Mouse (Mus musculus): ENCODE measurements around the gene Spata13. TPM values are rescaled to one million over a fixed set of nuclear protein-coding genes. Genes with fewer than 3 reads are reported as not detected.
A peak's percentile ranks its signal among the peaks of the same experiment; 100 is the strongest.

Spata13 gene
- polyA plus RNA-seq, 1 experiment from 2014 or later = 16.1 TPM

DNA sequence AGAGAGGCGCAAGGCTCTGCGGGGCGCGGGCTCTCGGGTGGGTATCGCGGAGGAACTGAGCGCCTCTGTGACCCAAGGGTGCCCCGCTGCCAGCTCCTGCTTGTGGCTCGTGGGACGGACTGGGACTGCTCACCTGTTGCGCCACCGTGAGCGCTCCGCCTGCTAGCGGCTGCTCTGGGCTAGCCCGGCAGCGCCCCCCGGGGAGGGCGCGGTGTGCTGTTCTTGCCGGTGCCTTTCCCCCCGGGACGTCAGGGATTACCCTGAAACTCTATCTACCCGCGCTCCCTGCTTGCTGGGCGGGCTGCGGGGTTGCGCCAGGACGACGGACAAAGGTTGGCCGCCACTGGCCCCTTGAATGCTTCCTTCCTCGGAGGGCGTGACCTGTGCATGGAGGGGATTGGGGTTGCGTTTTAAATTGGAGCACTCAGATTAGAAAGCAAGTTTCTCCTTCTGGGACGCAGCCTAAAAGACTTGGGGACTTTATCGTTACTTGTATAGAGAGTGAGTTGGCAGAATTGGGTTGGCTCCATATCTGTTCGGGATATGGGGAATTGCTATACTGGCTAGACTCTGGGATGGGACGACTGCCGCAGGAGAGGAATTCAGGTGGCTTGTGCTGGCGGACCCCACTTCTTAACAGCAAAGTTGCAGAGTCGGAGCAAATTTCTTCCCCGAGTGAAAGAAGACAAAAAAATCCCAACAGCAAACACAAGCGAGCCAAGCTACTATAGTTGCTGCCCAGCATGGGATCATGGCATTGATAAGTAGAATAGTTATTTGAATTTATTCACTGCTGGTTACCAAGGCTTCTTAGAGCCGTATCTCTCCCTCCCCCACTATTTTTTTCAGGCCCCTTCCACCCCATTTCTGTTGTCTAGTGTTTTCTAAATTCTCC lies 1.3 kb downstream of the Spata13 start:
- ATAC-seq (replicated peaks; ENCODE audit: low FRiP score) (peak; percentile 61), DNase-seq (ENCODE audit: low spot score) (no peak)
- H3K27ac ChIP-seq (ENCODE audit: low read depth, low read length) = peak overlapping the region; percentile 79
- WGBS = under 1% methylated on average over 44 of the region's 45 CpGs
- H3K27me3 ChIP-seq (replicated peaks; ENCODE audit: control insufficient read depth, insufficient read depth, low read length) = peaks cover 7% of the 10 kb centered on the region; the same call in 1 of the 2 replicates
- no peaks in the 10 kb centered on the region; the same call in 1 of the 2 replicates for H3K36me3 ChIP-seq (ENCODE audit: control insufficient read depth, insufficient read depth, low read length)
- peak overlapping the region; percentile 72 for H3K9ac ChIP-seq (ENCODE audit: low read depth, low read length)
- H3K4me3 ChIP-seq (ENCODE audit: low read depth, low read length) = peak overlapping the region; percentile 76
- no peaks in the 10 kb centered on the region for H3K9me3 ChIP-seq (ENCODE audit: control insufficient read depth, low read length)
- peak overlapping the region; percentile 96 for H3K4me2 ChIP-seq
- H3K4me1 ChIP-seq (replicated peaks; ENCODE audit: control insufficient read depth, insufficient read depth, low read length) = peaks cover 4% of the 10 kb centered on the region

DNA sequence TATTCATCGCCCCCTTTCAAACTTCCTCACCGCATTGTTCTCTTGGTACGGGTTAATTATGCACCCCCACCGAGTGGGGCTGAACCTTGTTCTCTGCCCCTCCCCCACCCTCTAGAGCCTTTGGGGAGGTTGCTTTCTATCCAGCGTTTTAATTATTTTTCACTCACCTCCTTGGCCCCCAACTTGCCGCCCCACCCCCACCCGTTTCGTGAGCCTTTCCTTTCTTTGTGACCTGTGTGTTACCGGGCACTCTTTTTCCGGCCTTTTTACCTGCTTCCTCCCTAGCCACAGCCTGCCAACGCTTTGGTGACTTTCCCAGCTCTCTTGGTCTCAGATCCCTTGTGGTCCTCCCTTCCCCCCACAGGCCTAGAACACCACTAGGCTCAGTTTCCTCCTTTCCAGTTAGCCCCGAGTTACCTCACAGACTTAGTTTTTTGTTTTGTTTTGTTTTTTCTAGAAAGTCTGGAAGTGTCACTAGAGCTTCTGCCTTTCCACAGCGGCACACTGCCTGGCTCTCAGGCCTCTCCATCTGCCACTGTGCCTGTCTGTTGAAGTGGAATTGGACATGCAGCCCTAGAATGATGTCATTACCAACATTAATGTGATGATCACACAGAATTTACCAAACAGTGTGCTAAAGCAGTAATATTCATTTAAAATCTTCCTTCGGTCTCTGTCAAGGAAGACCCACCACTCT lies 2.3 kb downstream of the Spata13 start:
- Histone ChIP-seq H3K27me3 (replicated peaks; ENCODE audit: control insufficient read depth, insufficient read depth, low read length) (peaks cover 7% of the 10 kb centered on the region; the same call in 1 of the 2 replicates), H3K4me3 (ENCODE audit: low read depth, low read length) (peak overlapping the region; percentile 76), H3K4me1 (replicated peaks; ENCODE audit: control insufficient read depth, insufficient read depth, low read length) (peaks cover 4% of the 10 kb centered on the region), H3K36me3 (ENCODE audit: control insufficient read depth, insufficient read depth, low read length) (no peaks in the 10 kb centered on the region; the same call in 1 of the 2 replicates), H3K9me3 (ENCODE audit: control insufficient read depth, low read length) (no peaks in the 10 kb centered on the region), H3K4me2 (peak overlapping the region; percentile 96), H3K27ac (ENCODE audit: low read depth, low read length) (peak overlapping the region; percentile 22; the same call in 1 of the 2 replicates), H3K9ac (ENCODE audit: low read depth, low read length) (peak overlapping the region; percentile 72)
- ATAC-seq (replicated peaks; ENCODE audit: low FRiP score) (no peak), DNase-seq (ENCODE audit: low spot score) (no peak)
- WGBS = 13% methylated on average over 14 of the region's 14 CpGs

DNA sequence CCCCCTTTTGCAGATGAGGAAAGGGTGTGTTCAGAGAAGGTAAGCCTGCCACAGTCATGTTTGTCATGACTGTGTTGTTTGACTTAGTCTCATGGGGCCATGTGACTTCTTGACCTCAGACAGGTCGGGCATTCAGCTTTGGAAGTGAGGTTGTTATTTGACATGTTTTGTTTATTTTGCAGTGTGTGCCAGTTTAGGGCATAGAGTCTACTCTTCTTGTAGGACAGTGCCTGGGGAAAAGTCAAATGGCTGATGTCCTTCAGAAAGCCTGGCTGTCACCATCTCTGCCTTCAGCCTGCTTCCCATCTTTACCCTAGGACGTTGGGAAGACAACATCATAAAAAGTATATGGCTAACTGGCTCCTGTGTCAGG lies 2.8 kb downstream of the Spata13 start:
- H3K27ac ChIP-seq (ENCODE audit: low read depth, low read length) = peak overlapping the region; percentile 21; the same call in 1 of the 2 replicates

GRCm38 (mm10) chr14:60636996-60637395 lies 3.2 kb downstream of the Spata13 start:
- Histone ChIP-seq H3K36me3 (ENCODE audit: control insufficient read depth, insufficient read depth, low read length) (no peaks in the 10 kb centered on the region; the same call in 1 of the 2 replicates), H3K27me3 (replicated peaks; ENCODE audit: control insufficient read depth, insufficient read depth, low read length) (peaks cover 3% of the 10 kb centered on the region; the same call in 1 of the 2 replicates), H3K4me3 (ENCODE audit: low read depth, low read length) (no peak overlapping the region), H3K27ac (ENCODE audit: low read depth, low read length) (no peak overlapping the region), H3K4me1 (replicated peaks; ENCODE audit: control insufficient read depth, insufficient read depth, low read length) (peaks cover 4% of the 10 kb centered on the region), H3K9ac (ENCODE audit: low read depth, low read length) (no peak overlapping the region), H3K9me3 (ENCODE audit: control insufficient read depth, low read length) (no peaks in the 10 kb centered on the region), H3K4me2 (0 out of 2 replicates have a peak overlapping the region, but pooled peaks have one; percentile 96)
- 83% methylated on average over 9 of the region's 9 CpGs for WGBS
- ATAC-seq (replicated peaks; ENCODE audit: low FRiP score) (no peak), DNase-seq (ENCODE audit: low spot score) (no peak)

More for the DNA sequence above, 2.8 kb downstream of the Spata13 start:
- Histone ChIP-seq H3K4me2 (peak overlapping the region; percentile 96), H3K36me3 (ENCODE audit: control insufficient read depth, insufficient read depth, low read length) (no peaks in the 10 kb centered on the region; the same call in 1 of the 2 replicates), H3K4me1 (replicated peaks; ENCODE audit: control insufficient read depth, insufficient read depth, low read length) (peaks cover 4% of the 10 kb centered on the region), H3K9ac (ENCODE audit: low read depth, low read length) (no peak overlapping the region), H3K27me3 (replicated peaks; ENCODE audit: control insufficient read depth, insufficient read depth, low read length) (peaks cover 4% of the 10 kb centered on the region; the same call in 1 of the 2 replicates), H3K4me3 (ENCODE audit: low read depth, low read length) (no peak overlapping the region), H3K9me3 (ENCODE audit: control insufficient read depth, low read length) (no peaks in the 10 kb centered on the region)
- ATAC-seq (replicated peaks; ENCODE audit: low FRiP score) (no peak), DNase-seq (ENCODE audit: low spot score) (no peak)
- 45% methylated on average over 2 of the region's 2 CpGs for WGBS

GRCm38 (mm10) chr14:60638159-60638558 lies 4.4 kb downstream of the Spata13 start:
- WGBS = 64% methylated on average over 8 of the region's 8 CpGs

GRCm38 (mm10) chr14:60639195-60639594 lies 5.4 kb downstream of the Spata13 start:
- H3K4me3 ChIP-seq (ENCODE audit: low read depth, low read length) = no peak overlapping the region
- WGBS = 77% methylated on average over 9 of the region's 9 CpGs
- no peak overlapping the region for H3K27ac ChIP-seq (ENCODE audit: low read depth, low read length)
- no peak overlapping the region for H3K4me2 ChIP-seq
- H3K4me1 ChIP-seq (replicated peaks; ENCODE audit: control insufficient read depth, insufficient read depth, low read length) = peaks cover 4% of the 10 kb centered on the region
- H3K9me3 ChIP-seq (ENCODE audit: control insufficient read depth, low read length) = no peaks in the 10 kb centered on the region
- no peak overlapping the region for H3K9ac ChIP-seq (ENCODE audit: low read depth, low read length)
- DNase-seq (ENCODE audit: low spot score) (no peak), ATAC-seq (replicated peaks; ENCODE audit: low FRiP score) (no peak)
- no peaks in the 10 kb centered on the region; the same call in 1 of the 2 replicates for H3K36me3 ChIP-seq (ENCODE audit: control insufficient read depth, insufficient read depth, low read length)
- no peaks in the 10 kb centered on the region for H3K27me3 ChIP-seq (replicated peaks; ENCODE audit: control insufficient read depth, insufficient read depth, low read length)

More at GRCm38 (mm10) chr14:60638159-60638558, 4.4 kb downstream of the Spata13 start:
- DNase-seq (ENCODE audit: low spot score) (no peak), ATAC-seq (replicated peaks; ENCODE audit: low FRiP score) (no peak)
- H3K27ac ChIP-seq (ENCODE audit: low read depth, low read length) = no peak overlapping the region
- H3K4me2 ChIP-seq = no peak overlapping the region
- peaks cover under 1% of the 10 kb centered on the region; the same call in 1 of the 2 replicates for H3K27me3 ChIP-seq (replicated peaks; ENCODE audit: control insufficient read depth, insufficient read depth, low read length)
- H3K4me3 ChIP-seq (ENCODE audit: low read depth, low read length) = no peak overlapping the region
- H3K9me3 ChIP-seq (ENCODE audit: control insufficient read depth, low read length) = no peaks in the 10 kb centered on the region
- peaks cover 4% of the 10 kb centered on the region for H3K4me1 ChIP-seq (replicated peaks; ENCODE audit: control insufficient read depth, insufficient read depth, low read length)
- H3K9ac ChIP-seq (ENCODE audit: low read depth, low read length) = no peak overlapping the region
- no peaks in the 10 kb centered on the region; the same call in 1 of the 2 replicates for H3K36me3 ChIP-seq (ENCODE audit: control insufficient read depth, insufficient read depth, low read length)

- H3K4me2 ChIP-seq = no peak overlapping the region
- no peaks in the 10 kb centered on the region for H3K27me3 ChIP-seq (replicated peaks; ENCODE audit: control insufficient read depth, insufficient read depth, low read length)
- H3K4me3 ChIP-seq (ENCODE audit: low read depth, low read length) = no peak overlapping the region
- WGBS = 84% methylated on average over 6 of the region's 6 CpGs
- H3K36me3 ChIP-seq (ENCODE audit: control insufficient read depth, insufficient read depth, low read length) = no peaks in the 10 kb centered on the region; the same call in 1 of the 2 replicates
- ATAC-seq (replicated peaks; ENCODE audit: low FRiP score) (no peak), DNase-seq (ENCODE audit: low spot score) (no peak)
- H3K27ac ChIP-seq (ENCODE audit: low read depth, low read length) = no peak overlapping the region
- peaks cover 4% of the 10 kb centered on the region for H3K4me1 ChIP-seq (replicated peaks; ENCODE audit: control insufficient read depth, insufficient read depth, low read length)
- H3K9me3 ChIP-seq (ENCODE audit: control insufficient read depth, low read length) = no peaks in the 10 kb centered on the region
- no peak overlapping the region for H3K9ac ChIP-seq (ENCODE audit: low read depth, low read length)
Measured at GRCm38 (mm10) chr14:60641120-60641519, 7.3 kb downstream of the Spata13 start.

DNA sequence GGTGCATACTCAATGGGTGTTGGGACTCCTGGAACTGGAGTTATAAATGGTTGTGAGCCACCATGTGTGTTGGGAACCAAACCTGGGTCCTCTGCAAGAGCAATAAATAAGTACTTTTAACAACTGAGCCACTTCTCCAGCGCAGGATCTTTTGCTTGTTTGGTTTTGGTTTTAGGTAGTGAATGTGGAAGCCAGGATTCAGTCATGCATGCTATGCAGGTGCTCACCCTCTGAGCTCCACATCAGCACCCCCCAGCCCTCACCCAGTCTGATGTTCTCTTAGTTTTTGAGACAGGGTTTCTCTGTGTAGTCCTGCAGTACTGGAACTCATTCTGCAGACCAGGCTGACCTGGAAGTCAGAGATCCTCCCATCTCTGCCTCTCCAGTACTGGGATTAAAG lies 8.3 kb downstream of the Spata13 start:
- no peak for DNase-seq (ENCODE audit: low spot score)
- no peaks in the 10 kb centered on the region; the same call in none of the 2 replicates for H3K4me1 ChIP-seq (replicated peaks; ENCODE audit: control insufficient read depth, insufficient read depth, low read length)
- H3K4me3 ChIP-seq (ENCODE audit: low read depth, low read length) = no peak overlapping the region
- no peak for ATAC-seq (replicated peaks; ENCODE audit: low FRiP score)
- no peak overlapping the region for H3K4me2 ChIP-seq
- no peak overlapping the region for H3K9ac ChIP-seq (ENCODE audit: low read depth, low read length)
- no peaks in the 10 kb centered on the region for H3K36me3 ChIP-seq (ENCODE audit: control insufficient read depth, insufficient read depth, low read length)
- no peaks in the 10 kb centered on the region for H3K9me3 ChIP-seq (ENCODE audit: control insufficient read depth, low read length)
- no peak overlapping the region for H3K27ac ChIP-seq (ENCODE audit: low read depth, low read length)
- no peaks in the 10 kb centered on the region for H3K27me3 ChIP-seq (replicated peaks; ENCODE audit: control insufficient read depth, insufficient read depth, low read length)
- WGBS = 83% methylated on average over 1 of the region's 1 CpGs
